Mouse (Mus musculus) heart, embryonic 15.5 days (tissue): Measurements from ENCODE around the gene Tmc8. TPM values are rescaled to one million over a fixed set of nuclear protein-coding genes. Genes with fewer than 3 reads are reported as not detected.
A peak's percentile ranks its signal among the peaks of the same experiment; 100 is the strongest.

Experiments used
- ATAC-seq: fragments of 200-750 bp; cut with Nextera tagmentation; replicated peaks from 2 replicates; pipeline ENCODE4 v1.8.0; 2017; ENCODE audit warnings: low read depth, moderate TSS enrichment; ENCODE audit not compliant: insufficient number of reproducible peaks, insufficient read depth, low FRiP score
- H3K27ac ChIP-seq: fragments of 300-500 bp; sonication (generic); 2 replicates; pipeline ENCODE4 v1.5.1; 2015; ENCODE audit warnings: mild to moderate bottlenecking, inconsistent platforms
- H3K27me3 ChIP-seq: fragments of 300-500 bp; sonication (generic); 2 replicates; pipeline ENCODE4 v1.6.1; 2015; ENCODE audit warnings: inconsistent platforms
- H3K36me3 ChIP-seq: fragments of 300-500 bp; sonication (generic); 2 replicates; pipeline ENCODE4 v1.6.1; 2015; ENCODE audit warnings: mild to moderate bottlenecking, inconsistent platforms
- H3K4me1 ChIP-seq: fragments of 300-500 bp; sonication (generic); replicated peaks from 2 replicates; pipeline ENCODE4 v1.6.1; 2015; ENCODE audit warnings: inconsistent platforms
- H3K4me2 ChIP-seq: fragments of 300-500 bp; sonication (generic); 2 replicates; pipeline ENCODE4 v1.6.1; 2015; ENCODE audit warnings: inconsistent platforms, mild to moderate bottlenecking, moderate library complexity
- H3K4me3 ChIP-seq: fragments of 300-500 bp; sonication (generic); 2 replicates; pipeline ENCODE4 v1.5.1; 2015; ENCODE audit warnings: mild to moderate bottlenecking, inconsistent platforms
- H3K9ac ChIP-seq: fragments of 300-500 bp; sonication (generic); 2 replicates; pipeline ENCODE4 v1.6.1; 2015; ENCODE audit warnings: mild to moderate bottlenecking, inconsistent platforms
- H3K9me3 ChIP-seq: fragments of 300-500 bp; sonication (generic); replicated peaks from 2 replicates; pipeline ENCODE4 v1.6.1; 2016; ENCODE audit warnings: inconsistent platforms
- WGBS: fragments of 180-500 bp; shearing (Covaris S2); methylation state at CpG from one replicate; pipeline ENCODE4 v1.1.7; 2015; ENCODE audit warnings: mixed read lengths; 5-methylcytosine and 5-hydroxymethylcytosine counted together
- polyA plus RNA-seq: library from polyadenylated mRNA; unstranded; fragments of >200 nt; fragmentation: Nextera tagmentation; extraction: Ambion mirVana; gene quantifications from 2 replicates; pipeline ENCODE4 v1.2.1, GENCODE M21; 2015

Gene Tmc8
- polyA plus RNA-seq, 1 experiment from 2014 or later, result 2.7 TPM

DNA sequence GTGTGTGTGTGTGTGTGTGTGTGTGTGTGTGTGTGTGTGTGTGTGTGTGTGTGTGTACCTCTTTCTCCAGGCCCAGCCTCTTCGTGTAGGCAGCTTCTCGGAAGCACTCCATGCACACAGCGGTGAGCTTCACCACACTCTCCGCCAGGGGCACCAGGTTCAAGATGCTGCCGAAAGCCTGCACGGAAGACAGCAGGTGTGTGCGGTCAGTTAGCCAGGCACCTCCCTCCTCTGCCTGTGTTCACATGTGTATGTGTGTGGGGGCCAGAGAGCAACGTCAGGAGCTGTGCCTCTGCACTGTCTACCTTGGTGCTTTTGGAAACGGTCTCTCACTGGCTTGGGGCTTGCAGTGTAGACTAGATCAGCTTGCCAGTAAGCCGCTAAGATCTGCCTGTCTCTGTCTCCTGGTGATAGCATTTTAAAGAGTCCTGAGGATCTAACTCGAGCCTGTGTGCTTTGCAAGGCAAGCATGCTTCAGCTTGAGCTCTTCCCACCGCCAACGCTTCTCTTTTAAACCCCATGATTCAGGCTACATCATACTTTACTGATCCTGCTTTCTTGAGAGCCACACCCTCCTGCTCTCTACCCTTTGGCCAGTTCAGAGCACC, 34.6 kb downstream of the Tmc8 start:
- peaks cover 72% of the 10 kb centered on the region for H3K36me3 ChIP-seq
- no peak overlapping the region for H3K4me2 ChIP-seq
- H3K4me3 ChIP-seq, result no peak overlapping the region
- 83% methylated on average over 13 of the region's 13 CpGs for WGBS
- ATAC-seq, result no peak
- H3K4me1 ChIP-seq, result peaks cover 51% of the 10 kb centered on the region
- no peak overlapping the region for H3K27ac ChIP-seq
- H3K9me3 ChIP-seq, result no peaks in the 10 kb centered on the region
- no peaks in the 10 kb centered on the region for H3K27me3 ChIP-seq
- no peak overlapping the region for H3K9ac ChIP-seq

DNA sequence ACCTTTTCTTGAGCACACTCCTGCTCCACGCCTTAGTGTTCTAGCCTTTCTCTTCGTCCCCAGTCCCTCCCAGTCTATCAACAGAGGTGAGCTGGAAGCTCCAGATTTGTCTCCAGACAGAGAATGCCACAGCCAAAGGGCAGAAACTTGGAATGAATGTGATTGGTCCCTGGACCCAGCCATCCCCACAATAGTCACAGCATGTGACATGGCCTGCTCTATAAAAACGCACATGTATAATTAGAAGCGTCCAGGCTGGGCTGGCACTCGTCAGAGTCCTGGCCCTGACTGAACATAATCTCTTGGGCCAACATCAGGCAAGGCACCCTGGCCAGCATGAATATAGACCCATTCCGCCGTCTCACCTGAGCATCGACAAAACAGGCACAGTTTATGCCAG, 37.2 kb downstream of the Tmc8 start:
- WGBS, result 49% methylated on average over 8 of the region's 8 CpGs
- Histone ChIP-seq H3K27me3 (no peaks in the 10 kb centered on the region), H3K27ac (peak overlapping the region; percentile 89), H3K4me3 (no peak overlapping the region), H3K9me3 (no peaks in the 10 kb centered on the region), H3K36me3 (peaks cover 63% of the 10 kb centered on the region), H3K4me2 (peak overlapping the region; percentile 17; the same call in 1 of the 2 replicates), H3K9ac (no peak overlapping the region), H3K4me1 (peaks cover 70% of the 10 kb centered on the region)
- ATAC-seq, result peak; percentile 77

GRCm38 (mm10) chr11:117820173-117820572, 38.3 kb downstream of the Tmc8 start:
- 87% methylated on average over 7 of the region's 7 CpGs for WGBS
- ATAC-seq, result no peak
- H3K4me2 ChIP-seq, result no peak overlapping the region
- no peak overlapping the region for H3K4me3 ChIP-seq
- peaks cover 54% of the 10 kb centered on the region for H3K36me3 ChIP-seq
- no peaks in the 10 kb centered on the region for H3K9me3 ChIP-seq
- H3K9ac ChIP-seq, result no peak overlapping the region
- H3K27me3 ChIP-seq, result no peaks in the 10 kb centered on the region
- peaks cover 68% of the 10 kb centered on the region for H3K4me1 ChIP-seq
- peak overlapping the region; percentile 89 for H3K27ac ChIP-seq

GRCm38 (mm10) chr11:117821868-117822267, 40.0 kb downstream of the Tmc8 start:
- peaks cover 42% of the 10 kb centered on the region for H3K36me3 ChIP-seq

GRCm38 (mm10) chr11:117822728-117823241, 40.9 kb downstream of the Tmc8 start:
- peaks cover 33% of the 10 kb centered on the region for H3K36me3 ChIP-seq
- peak overlapping the region; percentile 33 for H3K4me2 ChIP-seq
- no peak overlapping the region for H3K4me3 ChIP-seq
- peaks cover 84% of the 10 kb centered on the region for H3K4me1 ChIP-seq
- no peak for ATAC-seq
- H3K27ac ChIP-seq, result peak overlapping the region; percentile 95
- WGBS, result 29% methylated on average over 7 of the region's 7 CpGs
- no peaks in the 10 kb centered on the region for H3K9me3 ChIP-seq
- no peaks in the 10 kb centered on the region for H3K27me3 ChIP-seq
- H3K9ac ChIP-seq, result no peak overlapping the region

More at GRCm38 (mm10) chr11:117821868-117822267, 40.0 kb downstream of the Tmc8 start:
- no peak overlapping the region for H3K27ac ChIP-seq
- no peaks in the 10 kb centered on the region for H3K27me3 ChIP-seq
- 86% methylated on average over 9 of the region's 9 CpGs for WGBS
- no peak overlapping the region for H3K4me3 ChIP-seq
- H3K4me1 ChIP-seq, result peaks cover 75% of the 10 kb centered on the region
- H3K4me2 ChIP-seq, result no peak overlapping the region
- no peak for ATAC-seq
- no peaks in the 10 kb centered on the region for H3K9me3 ChIP-seq
- no peak overlapping the region for H3K9ac ChIP-seq

DNA sequence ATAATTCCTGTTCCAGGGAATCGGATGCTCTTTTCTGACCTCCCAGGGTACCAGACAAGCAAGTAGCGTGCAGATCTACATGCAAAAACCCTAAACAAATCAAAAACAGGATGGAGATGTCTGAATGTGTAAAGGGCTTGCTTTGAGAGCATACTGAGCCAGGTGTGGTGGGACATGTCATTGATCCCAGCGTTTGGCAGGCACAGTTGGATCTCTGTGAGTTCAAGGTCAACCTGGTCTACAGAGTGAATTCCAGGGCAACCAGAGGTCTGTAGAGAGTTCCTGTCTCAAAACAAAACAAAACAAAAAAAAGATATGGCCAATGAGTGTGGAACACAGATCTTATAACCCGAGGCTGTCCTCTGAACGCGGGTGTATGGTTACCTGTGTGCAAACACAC, 41.5 kb downstream of the Tmc8 start:
- no peak for ATAC-seq
- Histone ChIP-seq H3K27me3 (no peaks in the 10 kb centered on the region), H3K9me3 (no peaks in the 10 kb centered on the region), H3K4me3 (no peak overlapping the region; the same call in 1 of the 2 replicates), H3K9ac (no peak overlapping the region), H3K4me1 (peaks cover 84% of the 10 kb centered on the region), H3K36me3 (peaks cover 26% of the 10 kb centered on the region), H3K4me2 (peak overlapping the region; percentile 92), H3K27ac (peak overlapping the region; percentile 95)
- 85% methylated on average over 6 of the region's 6 CpGs for WGBS

- H3K36me3 ChIP-seq, result peaks cover 26% of the 10 kb centered on the region
- H3K4me3 ChIP-seq, result peak overlapping the region; percentile 65
- no peaks in the 10 kb centered on the region for H3K9me3 ChIP-seq
- H3K27me3 ChIP-seq, result no peaks in the 10 kb centered on the region
- peak overlapping the region; percentile 95 for H3K27ac ChIP-seq
- peak overlapping the region; percentile 92 for H3K4me2 ChIP-seq
- peak overlapping the region; percentile 73 for H3K9ac ChIP-seq
- peak; percentile 67 for ATAC-seq
- WGBS, result 8% methylated on average over 23 of the region's 23 CpGs
- H3K4me1 ChIP-seq, result peaks cover 87% of the 10 kb centered on the region
Observed at GRCm38 (mm10) chr11:117824060-117824969, 42.4 kb downstream of the Tmc8 start.

GRCm38 (mm10) chr11:117825333-117826101, 43.6 kb downstream of the Tmc8 start, which contains the start of the genes Afmid and Tk1:
Gene Afmid (plus strand): TSS chr11:117825924.
Gene Tk1 (minus strand): TSS chr11:117826092.
- under 1% methylated on average over 34 of the region's 34 CpGs for WGBS

DNA sequence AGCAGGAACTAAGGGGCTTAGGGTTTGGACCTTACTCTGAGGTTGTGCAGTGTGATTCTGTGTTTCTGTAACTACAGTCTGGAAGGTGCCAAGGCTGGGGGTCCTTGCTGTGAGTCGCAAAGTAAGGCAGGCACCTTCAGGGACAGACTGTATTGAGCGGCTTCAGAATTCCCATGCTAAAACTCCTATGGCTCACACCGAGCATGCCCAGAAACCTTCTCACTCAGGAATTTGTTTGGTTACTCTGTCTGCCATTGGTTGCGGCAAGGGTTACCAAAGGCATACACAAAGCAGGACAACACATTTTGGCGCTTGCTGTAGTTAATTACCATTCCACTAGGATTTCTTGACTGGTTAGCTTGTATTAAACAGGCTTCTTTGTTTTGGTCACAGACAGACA, 44.3 kb downstream of the Tmc8 start:
- no peak for ATAC-seq
- no peaks in the 10 kb centered on the region for H3K27me3 ChIP-seq
- 11% methylated on average over 5 of the region's 5 CpGs for WGBS
- H3K4me1 ChIP-seq, result peaks cover 93% of the 10 kb centered on the region
- H3K36me3 ChIP-seq, result peaks cover 15% of the 10 kb centered on the region; the same call in 1 of the 2 replicates
- H3K9ac ChIP-seq, result peak overlapping the region; percentile 73
- peak overlapping the region; percentile 92 for H3K4me2 ChIP-seq
- H3K27ac ChIP-seq, result peak overlapping the region; percentile 95
- H3K4me3 ChIP-seq, result peak overlapping the region; percentile 65
- no peaks in the 10 kb centered on the region for H3K9me3 ChIP-seq

More at GRCm38 (mm10) chr11:117825333-117826101, 43.6 kb downstream of the Tmc8 start, which contains the start of the genes Afmid and Tk1:
- peak; percentile 19; the same call in 1 of the 2 replicates for ATAC-seq
- peak within 1 kb of the TSS; percentile 95 for H3K27ac ChIP-seq
- peak within 1 kb of the TSS; percentile 65 for H3K4me3 ChIP-seq
- H3K9ac ChIP-seq, result peak within 1 kb of the TSS; percentile 73
- no peaks in the 10 kb centered on the region for H3K9me3 ChIP-seq
- no peaks in the 10 kb centered on the region for H3K27me3 ChIP-seq
- H3K4me1 ChIP-seq, result peaks cover 87% of the 10 kb centered on the region
- peaks cover 21% of the 10 kb centered on the region for H3K36me3 ChIP-seq
- peak within 1 kb of the TSS; percentile 92 for H3K4me2 ChIP-seq

- peaks cover 89% of the 10 kb centered on the region for H3K4me1 ChIP-seq
- no peaks in the 10 kb centered on the region for H3K27me3 ChIP-seq
- peak overlapping the region; percentile 95 for H3K27ac ChIP-seq
- H3K4me3 ChIP-seq, result no peak overlapping the region
- no peak overlapping the region for H3K9ac ChIP-seq
- no peak for ATAC-seq
- peaks cover 8% of the 10 kb centered on the region; the same call in 1 of the 2 replicates for H3K36me3 ChIP-seq
- H3K9me3 ChIP-seq, result no peaks in the 10 kb centered on the region
- 64% methylated on average over 8 of the region's 8 CpGs for WGBS
- peak overlapping the region; percentile 92 for H3K4me2 ChIP-seq
Observed at GRCm38 (mm10) chr11:117826916-117827315, 45.0 kb downstream of the Tmc8 start.
